Mouse (Mus musculus) CD4-positive naive resting alpha-beta T cell, adult 57 days (primary cell): ENCODE measurements around the gene Rbsn. TPM values are rescaled to one million over a fixed set of nuclear protein-coding genes. Genes with fewer than 3 reads are reported as not detected.

Source experiments
- total RNA-seq: library from RNA; stranded (reverse); gene quantifications from one replicate; pipeline ENCODE4 v1.2.4, GENCODE M21; 2023

The Rbsn gene
- total RNA-seq: 34.3 TPM

DNA sequence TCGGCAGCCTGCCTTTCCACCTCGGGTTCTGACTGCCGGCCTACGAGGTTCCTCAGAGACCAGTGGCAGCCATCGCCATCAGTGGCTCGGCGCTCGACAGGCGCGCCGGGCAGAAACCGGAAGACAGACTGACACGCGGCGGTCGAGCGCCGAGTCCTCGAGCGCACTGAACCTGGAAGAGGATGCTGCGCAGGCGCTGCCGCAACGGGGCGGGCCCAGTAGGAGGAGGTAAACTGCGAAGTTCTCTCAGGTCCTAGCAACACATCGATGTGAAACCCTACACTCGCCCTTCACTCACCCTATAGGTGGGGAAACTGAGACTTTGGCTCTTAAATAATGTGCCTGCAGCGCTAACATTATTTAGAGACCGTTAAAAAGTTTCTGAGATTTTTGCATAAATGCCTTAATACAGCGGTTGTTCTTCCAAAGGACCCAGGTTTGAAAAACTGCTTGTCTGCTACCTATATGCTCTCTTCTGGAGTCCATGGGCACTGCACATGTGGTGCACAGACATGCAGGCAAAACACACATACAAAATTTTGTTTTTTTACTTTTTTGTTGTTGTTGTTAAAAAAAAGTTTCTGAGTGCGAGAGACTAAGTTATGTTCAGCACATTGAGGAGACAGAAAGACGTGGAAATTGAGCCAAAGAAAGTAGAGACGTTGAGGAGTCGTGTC is at the start of gene Rbsn:
TSS of gene Rbsn (minus strand) at position 153 of the 677 bp plus-strand sequence.

DNA sequence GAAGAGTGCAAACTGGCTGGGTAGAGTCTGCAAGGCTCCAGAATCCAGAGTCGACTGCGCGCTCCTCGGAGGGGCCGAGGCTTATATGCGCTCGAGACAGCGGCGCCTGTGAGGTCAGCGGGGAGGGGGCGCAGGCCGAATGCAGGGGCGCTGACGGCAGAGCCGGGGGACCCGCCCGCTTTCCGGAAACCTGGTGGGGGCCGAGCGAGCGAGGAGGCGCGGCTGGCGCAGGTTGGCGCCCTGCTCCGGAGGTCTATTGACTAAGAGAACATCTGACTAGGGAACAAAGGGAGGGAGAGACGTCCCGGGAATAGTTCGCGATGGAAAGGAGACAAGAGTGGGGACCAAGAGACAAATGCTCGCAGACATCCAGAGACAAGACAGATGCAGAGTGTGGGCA is 29.9 kb upstream of the Rbsn start, which contains the start of gene Trh:
TSS of gene Trh (minus strand) at position 60 of the 400 bp plus-strand sequence.

DNA sequence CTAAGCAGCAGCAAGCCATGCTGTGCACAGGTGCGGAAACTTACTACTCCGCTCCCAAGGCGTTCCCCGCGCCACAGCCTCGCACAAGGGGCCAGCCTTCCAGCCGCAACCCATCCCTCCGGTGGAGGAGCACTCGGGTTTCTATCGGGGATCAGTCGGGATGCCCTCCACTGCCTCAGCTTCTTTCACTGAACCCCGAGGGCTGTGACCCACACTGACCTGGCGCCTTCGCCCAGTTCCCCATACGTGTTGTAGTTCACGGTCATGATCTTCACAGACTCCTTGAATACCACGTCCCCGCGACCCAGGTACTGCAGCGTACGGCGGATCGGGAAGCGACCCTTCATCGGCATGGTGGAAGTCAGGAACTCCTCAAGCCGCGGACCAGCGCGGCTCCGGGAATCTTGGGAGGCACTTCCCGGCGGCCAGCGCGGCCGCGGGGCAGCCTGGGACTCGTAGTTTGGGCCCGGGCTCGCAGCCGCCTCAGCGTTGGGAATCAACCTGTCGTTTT is 31.0 kb downstream of the Rbsn start, which contains the start of gene Mrps25:
TSS of gene Mrps25 (minus strand) at position 413 of the 511 bp plus-strand sequence.

Other genes starting within 250 kb of the Rbsn start
- gene Fgd5, start 236.0 kb downstream of the Rbsn start, total RNA-seq: 0.41 TPM
- 108 TPM for gene Nr2c2, start 123.5 kb downstream of the Rbsn start, total RNA-seq
- 14.2 TPM for gene Mrps25, start 30.9 kb downstream of the Rbsn start, total RNA-seq
- gene Trh, start 29.7 kb upstream of the Rbsn start, total RNA-seq: not detected